Mouse (Mus musculus) macrophage (primary cell): ENCODE measurements at regions not wholly inside any gene's neighbourhood (a gene's known extent, or its start where the extent isn't known, plus 50 kb on each side); places are given as distances from the start of the nearest gene placed in this dataset.
"Not testable (repeated sequence)": the region's sequence is repeated elsewhere in the genome, so short reads cannot be mapped to it uniquely, and the experiment has no call there.

Experiments
- H3K27ac ChIP-seq: fragments of 350-480 bp; formaldehyde crosslinking; 2 replicates; pipeline ENCODE4 v1.9.0; 2021
- H3K36me3 ChIP-seq: fragments of 350-480 bp; formaldehyde crosslinking; 2 replicates; pipeline ENCODE4 v1.9.0; 2021; ENCODE audit errors: inconsistent target
- H3K4me3 ChIP-seq: fragments of 350-480 bp; formaldehyde crosslinking; 2 replicates; pipeline ENCODE4 v1.9.0; 2021; ENCODE audit errors: inconsistent target
- H3K79me2 ChIP-seq: fragments of 350-480 bp; formaldehyde crosslinking; 2 replicates; pipeline ENCODE4 v1.9.0; 2021; ENCODE audit errors: inconsistent target
- WGBS: methylation state at CpG from one replicate; pipeline ENCODE4 v1.1.7; 2026; ENCODE audit warnings: inconsistent platforms; ENCODE audit not compliant: missing documents; 5-methylcytosine and 5-hydroxymethylcytosine counted together

DNA sequence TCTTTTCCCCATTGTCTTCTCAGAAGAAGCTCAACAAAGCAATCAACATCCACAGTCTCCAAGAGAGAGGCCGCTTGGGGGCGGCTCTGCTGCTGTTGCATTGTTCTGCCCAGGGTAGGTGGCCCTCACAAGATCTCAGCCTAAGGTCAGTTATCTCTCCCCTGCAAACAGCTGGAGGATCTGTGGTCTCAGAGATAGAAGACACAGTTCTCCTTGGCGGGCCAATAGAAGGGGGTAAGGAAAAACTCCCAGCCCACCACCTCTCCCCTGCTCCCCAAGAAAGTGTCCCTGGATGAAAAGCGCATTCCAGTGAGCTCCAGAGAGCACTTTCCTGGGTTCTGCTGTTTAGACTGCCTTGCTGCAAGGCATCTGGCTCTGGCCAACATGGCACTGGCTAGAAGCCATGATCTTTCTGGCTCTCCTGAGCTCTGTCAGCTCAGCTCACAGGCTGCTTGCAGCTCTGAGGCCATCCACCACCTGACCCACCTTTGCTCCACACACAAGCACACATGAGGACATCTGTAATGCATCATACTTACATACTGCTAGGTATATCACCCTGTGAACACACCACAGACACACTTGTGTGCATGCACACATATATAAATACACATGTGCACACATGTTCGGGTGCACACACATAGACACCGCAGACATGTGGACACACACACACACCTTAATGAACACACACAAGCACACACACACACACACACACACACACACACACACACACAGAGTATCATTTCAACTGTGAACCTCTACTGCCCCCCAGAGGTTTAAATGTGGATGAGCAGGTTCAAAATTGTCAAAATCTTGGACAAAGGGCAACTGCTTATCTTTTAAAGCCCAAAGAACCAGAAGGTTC is 307.7 kb downstream of the Diras2 start:
- Histone ChIP-seq H3K4me3 (no peak overlapping the region), H3K27ac (no peak overlapping the region), H3K36me3 (no peaks in the 10 kb centered on the region), H3K79me2 (no peaks in the 10 kb centered on the region)
- WGBS, result 90% methylated on average over 6 of the region's 6 CpGs

DNA sequence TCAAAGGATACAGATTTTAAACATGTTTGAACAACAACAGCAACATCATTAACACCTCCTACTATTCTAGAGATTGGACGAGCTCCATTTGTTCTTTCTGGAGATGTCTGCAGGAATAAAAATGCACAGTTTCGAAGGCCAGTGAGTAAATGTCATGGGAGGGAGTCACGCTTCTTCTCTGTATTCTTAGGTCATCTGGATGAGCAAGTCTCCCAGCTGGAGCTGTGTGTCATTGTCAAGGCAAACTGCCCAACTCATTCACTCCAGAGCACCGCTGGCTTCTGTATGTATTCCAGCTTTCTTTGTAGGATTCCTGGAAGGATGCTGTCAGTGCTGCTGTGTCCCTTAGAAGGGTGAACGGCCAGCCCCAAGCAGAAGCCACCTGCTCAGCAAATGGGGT is 297.1 kb downstream of the Diras2 start:
- H3K36me3 ChIP-seq, result no peaks in the 10 kb centered on the region
- H3K27ac ChIP-seq, result no peak overlapping the region
- H3K4me3 ChIP-seq, result no peak overlapping the region
- WGBS, result 93% methylated on average over 4 of the region's 5 CpGs
- H3K79me2 ChIP-seq, result no peaks in the 10 kb centered on the region

DNA sequence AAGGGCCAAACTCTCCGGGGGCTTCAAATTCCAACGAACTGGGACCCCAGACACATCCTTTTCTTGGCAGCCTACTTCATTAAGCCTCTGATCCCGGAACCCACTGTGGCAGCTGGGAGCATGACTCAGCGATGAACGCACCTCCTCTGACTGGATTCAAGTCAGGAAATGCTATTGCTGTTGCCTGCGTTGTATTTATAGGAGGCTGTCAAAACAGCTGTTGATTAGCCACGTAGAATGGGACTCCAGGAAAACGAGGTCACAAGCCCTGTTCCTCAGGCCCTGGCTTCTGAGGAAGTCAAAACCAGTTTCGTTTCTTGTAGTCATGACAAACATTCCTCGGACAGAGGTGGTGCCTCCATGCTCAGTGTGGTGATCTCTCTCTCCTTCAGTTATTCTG is 295.0 kb downstream of the Diras2 start:
- Histone ChIP-seq H3K4me3 (no peak overlapping the region), H3K27ac (peak overlapping the region; percentile 71), H3K36me3 (no peaks in the 10 kb centered on the region), H3K79me2 (no peaks in the 10 kb centered on the region)
- WGBS, result under 1% methylated on average over 10 of the region's 10 CpGs

DNA sequence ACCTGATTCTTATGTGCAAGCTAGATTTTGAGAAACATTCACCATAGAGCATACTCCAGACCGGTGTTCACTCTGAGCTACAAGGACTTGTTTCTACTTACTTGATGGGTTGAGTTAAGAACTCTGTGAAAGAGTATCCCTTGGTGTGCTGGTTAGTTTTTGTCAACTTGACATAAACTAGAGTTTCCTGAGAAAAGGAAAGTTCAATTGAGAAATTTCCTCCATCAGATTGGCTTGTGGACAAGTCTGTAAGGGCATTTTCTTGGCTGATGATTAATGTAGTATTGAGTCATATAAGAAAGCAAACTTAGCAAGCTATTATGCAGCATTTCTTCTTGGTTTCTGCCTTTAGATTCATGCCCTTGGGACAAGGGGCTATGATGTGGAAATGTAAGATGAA is 291.5 kb downstream of the Diras2 start:
- Histone ChIP-seq H3K4me3 (no peak overlapping the region), H3K27ac (no peak overlapping the region), H3K79me2 (no peaks in the 10 kb centered on the region), H3K36me3 (no peaks in the 10 kb centered on the region)
- 89% methylated on average over 1 of the region's 1 CpGs for WGBS

DNA sequence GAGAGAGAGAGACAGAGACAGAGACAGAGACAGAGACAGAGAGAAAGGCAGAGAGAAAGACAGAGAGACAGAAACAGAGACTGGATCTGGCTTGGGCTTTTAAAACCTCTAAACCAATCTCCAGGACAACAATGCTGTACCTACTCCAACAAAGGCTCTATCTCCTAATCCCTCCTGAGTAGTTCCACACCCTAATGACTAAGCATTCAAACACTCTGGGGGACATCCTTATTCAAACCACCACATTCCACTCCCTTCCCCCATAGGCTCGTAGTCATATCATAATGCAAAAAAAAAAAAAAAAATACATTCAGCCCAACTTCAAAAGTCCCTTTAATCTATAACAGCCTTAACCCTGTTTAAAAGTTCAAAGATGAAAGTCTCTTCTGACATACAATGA is 289.3 kb downstream of the Diras2 start:
- no peak overlapping the region for H3K27ac ChIP-seq
- no peak overlapping the region for H3K4me3 ChIP-seq
- H3K79me2 ChIP-seq, result no peaks in the 10 kb centered on the region
- no peaks in the 10 kb centered on the region for H3K36me3 ChIP-seq
- 100% methylated on average over 1 of the region's 1 CpGs for WGBS

DNA sequence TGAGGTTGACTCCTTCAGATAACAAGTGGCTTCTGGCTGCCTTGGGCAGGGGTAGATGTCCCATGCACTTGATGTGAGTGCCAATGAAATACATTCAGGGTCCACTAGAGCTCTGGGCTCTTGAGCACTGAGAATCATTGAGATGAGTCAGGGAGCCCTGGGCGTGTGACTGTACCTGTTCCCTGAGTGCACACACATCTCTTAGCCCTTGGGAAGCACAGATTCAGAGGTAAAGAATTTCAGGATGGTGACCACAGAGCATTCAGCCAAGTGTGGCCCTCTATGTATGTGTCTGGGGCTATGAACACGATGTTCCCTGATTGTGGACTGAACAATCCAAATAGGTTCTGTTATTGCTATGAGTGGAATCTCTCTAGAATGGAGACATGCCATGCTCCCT is 281.6 kb downstream of the Diras2 start:
- WGBS, result 92% methylated on average over 2 of the region's 2 CpGs
- no peak overlapping the region for H3K27ac ChIP-seq
- no peaks in the 10 kb centered on the region for H3K79me2 ChIP-seq
- no peak overlapping the region for H3K4me3 ChIP-seq
- no peaks in the 10 kb centered on the region for H3K36me3 ChIP-seq

DNA sequence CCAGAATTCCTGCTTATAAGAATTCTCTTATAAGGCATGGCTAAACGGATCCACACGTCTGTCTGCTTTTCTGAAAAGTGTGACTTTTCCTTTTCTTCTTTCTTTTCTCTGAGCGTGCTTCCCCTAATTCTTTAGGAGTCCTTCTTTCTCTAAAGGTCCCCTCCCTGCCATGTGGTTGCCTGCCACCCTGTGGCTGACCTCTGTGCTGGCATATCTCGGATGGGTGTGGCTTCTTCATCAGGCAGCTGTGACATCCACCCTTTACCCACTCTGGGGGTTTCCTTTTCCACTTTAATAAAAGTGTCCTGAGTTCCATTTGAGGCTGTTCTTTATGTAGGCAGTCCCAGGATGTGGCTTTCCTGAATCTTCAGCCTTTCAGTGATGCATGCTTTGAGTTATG is 280.7 kb downstream of the Diras2 start:
- Histone ChIP-seq H3K27ac (no peak overlapping the region), H3K79me2 (no peaks in the 10 kb centered on the region), H3K4me3 (no peak overlapping the region), H3K36me3 (no peaks in the 10 kb centered on the region)
- WGBS, result 29% methylated on average over 4 of the region's 4 CpGs

DNA sequence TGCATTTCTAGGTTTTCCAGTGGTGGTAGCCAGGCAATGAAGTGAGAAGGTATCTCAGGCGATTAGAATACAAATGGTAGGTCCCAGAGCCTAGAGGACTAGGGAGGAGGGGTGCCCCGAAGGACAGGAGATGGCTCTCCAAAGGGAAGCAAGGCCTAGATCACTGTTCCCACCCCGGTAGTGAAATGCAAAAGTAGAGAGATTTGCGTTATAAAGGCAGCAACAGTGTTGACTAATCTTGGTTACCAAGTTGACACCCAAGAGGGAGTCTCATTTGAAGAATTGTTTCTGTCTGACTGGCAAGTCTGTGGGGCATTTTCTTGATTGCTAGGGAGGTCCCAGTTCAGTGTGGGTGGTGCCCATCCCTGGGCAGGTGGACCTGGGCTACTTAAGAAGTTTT is 278.8 kb downstream of the Diras2 start:
- no peak overlapping the region for H3K27ac ChIP-seq
- 85% methylated on average over 4 of the region's 4 CpGs for WGBS
- H3K36me3 ChIP-seq, result no peaks in the 10 kb centered on the region
- no peaks in the 10 kb centered on the region for H3K79me2 ChIP-seq
- no peak overlapping the region for H3K4me3 ChIP-seq

DNA sequence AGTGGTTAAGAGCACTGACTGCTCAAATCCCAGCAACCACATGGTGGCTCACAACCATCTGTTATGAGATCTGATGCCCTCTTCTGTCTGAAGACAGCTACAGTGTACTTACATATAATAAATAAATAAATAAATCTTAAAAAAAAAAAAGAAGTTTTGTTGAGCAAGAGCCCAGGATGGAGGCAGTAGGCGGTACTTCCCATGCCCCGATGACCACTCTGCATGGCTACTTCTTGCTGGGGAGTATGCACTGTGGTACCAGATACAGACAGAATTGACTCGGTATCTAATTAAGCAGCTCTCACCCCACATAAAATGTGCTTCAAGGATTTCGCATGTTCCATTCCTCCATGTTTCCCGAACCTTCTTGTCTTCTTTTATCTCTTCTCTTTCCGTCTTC is 278.4 kb downstream of the Diras2 start:
- not testable (repeated sequence) for H3K36me3 ChIP-seq, H3K79me2 ChIP-seq, H3K4me3 ChIP-seq, H3K27ac ChIP-seq
- WGBS, result 28% methylated on average over 6 of the region's 6 CpGs

DNA sequence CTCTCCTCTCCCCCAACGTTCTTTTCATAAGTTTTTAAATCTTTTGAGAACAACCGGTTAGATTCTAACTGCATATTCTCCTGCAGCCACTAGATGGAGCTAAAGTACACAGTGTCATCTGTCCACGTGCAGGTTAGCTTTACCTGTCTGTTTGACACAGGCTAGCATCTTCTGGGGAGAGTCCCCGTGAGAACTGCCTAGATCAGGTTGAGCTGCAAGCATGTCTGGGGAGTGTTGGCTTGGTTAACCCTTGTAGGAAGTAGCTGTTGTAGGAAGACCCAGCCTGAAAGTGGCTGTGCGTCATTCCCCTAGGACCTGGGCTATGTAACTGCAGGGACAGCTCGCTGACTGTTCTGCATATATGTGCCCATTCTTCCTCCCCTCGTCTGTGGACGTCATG is 277.9 kb downstream of the Diras2 start:
- H3K4me3 ChIP-seq, result no peak overlapping the region
- H3K36me3 ChIP-seq, result no peaks in the 10 kb centered on the region
- 29% methylated on average over 8 of the region's 8 CpGs for WGBS
- H3K79me2 ChIP-seq, result no peaks in the 10 kb centered on the region
- H3K27ac ChIP-seq, result no peak overlapping the region

DNA sequence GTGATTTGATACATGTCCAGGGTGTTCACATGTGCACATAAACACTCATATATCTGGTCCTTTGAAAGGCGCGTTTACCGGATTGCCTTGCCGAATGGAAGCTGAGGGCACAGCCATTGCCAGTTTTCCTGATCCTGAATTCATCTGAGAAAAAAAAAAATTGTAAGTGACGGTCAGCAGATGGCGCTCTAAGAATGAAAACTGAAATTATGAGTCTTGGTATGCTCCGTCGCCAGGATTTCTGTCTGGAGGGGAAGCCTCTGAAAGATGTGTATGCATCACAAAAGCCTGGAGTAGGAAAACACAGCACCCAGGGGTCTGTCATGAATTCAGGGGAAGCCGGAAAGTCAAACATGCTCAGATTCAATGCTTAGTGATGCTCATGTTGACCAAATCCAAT is 276.9 kb downstream of the Diras2 start:
- H3K36me3 ChIP-seq, result no peaks in the 10 kb centered on the region
- no peaks in the 10 kb centered on the region for H3K79me2 ChIP-seq
- H3K27ac ChIP-seq, result no peak overlapping the region
- no peak overlapping the region for H3K4me3 ChIP-seq
- WGBS, result 15% methylated on average over 9 of the region's 9 CpGs

DNA sequence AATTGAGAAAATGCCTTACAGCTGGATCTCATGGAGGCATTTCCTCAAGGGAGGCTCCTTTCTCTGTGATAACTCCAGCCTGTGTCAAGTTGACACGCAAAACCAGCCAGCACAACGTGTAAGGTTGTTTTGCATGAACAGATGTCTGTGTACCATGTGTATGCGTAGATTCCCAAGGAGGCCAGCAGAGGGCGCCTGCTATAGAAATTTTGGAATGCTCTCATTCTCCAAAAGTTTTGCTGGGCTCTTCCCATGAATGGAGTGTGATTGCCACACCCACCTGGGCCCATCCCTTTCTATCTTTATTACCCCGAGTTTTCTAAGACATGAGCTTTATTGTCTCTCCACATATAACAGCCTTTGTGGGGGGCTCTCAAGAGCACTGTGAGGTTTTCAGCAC is 275.4 kb downstream of the Diras2 start:
- Histone ChIP-seq H3K27ac (no peak overlapping the region), H3K4me3 (no peak overlapping the region), H3K36me3 (no peaks in the 10 kb centered on the region), H3K79me2 (no peaks in the 10 kb centered on the region)
- WGBS, result 80% methylated on average over 4 of the region's 5 CpGs

DNA sequence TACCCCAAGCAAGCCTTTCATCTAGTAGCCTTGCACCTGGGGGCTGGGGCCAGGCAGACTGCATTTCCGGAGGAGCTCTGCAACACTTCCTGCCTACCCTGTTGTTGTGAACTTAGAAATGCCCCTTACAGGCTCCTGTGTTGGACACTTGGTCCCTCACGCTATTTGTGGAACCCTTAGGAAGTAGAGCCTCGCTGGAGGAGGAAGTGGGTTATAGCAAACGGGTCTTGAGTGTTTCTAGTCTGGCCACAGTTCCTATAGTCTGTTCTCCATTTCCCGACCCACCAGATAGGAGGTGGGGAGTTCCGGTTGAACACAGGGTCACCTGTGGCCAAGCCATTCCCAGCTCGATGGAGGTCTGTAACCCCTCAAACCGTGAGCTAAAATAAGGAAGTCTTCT is 272.7 kb downstream of the Diras2 start:
- no peak overlapping the region for H3K27ac ChIP-seq
- WGBS, result 8% methylated on average over 8 of the region's 8 CpGs
- H3K36me3 ChIP-seq, result no peaks in the 10 kb centered on the region
- H3K79me2 ChIP-seq, result no peaks in the 10 kb centered on the region
- no peak overlapping the region for H3K4me3 ChIP-seq

DNA sequence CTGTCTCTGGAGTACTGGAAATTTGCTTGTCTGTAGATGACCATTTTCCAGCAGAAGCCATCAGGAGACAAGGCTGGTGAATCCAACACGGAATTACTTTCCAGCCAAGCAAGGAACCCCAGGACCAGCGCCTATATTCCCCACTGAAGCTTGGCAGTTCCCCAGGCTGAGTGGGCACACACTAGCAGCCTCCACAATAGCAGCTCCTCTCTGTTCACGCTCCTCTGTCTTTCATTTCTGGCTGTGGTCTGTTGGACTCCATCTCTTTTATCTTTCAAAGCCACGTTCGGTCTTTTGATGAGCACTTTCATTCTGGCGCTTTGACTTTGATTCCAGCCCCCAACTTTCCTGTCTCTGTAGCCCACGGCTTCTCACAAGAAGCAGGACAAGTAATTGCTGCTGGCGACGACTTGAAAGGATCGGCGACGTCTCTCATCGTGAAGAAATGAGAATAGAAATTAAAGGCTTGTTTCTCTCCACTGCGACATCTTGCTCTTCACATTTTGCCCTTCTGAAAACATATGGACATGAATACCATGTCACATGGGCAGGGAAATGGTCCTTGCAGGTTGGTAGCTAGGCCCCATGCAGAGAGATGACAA is 268.0 kb downstream of the Diras2 start:
- H3K27ac ChIP-seq, result no peak overlapping the region
- H3K4me3 ChIP-seq, result no peak overlapping the region
- no peaks in the 10 kb centered on the region for H3K36me3 ChIP-seq
- 95% methylated on average over 14 of the region's 14 CpGs for WGBS
- no peaks in the 10 kb centered on the region for H3K79me2 ChIP-seq

DNA sequence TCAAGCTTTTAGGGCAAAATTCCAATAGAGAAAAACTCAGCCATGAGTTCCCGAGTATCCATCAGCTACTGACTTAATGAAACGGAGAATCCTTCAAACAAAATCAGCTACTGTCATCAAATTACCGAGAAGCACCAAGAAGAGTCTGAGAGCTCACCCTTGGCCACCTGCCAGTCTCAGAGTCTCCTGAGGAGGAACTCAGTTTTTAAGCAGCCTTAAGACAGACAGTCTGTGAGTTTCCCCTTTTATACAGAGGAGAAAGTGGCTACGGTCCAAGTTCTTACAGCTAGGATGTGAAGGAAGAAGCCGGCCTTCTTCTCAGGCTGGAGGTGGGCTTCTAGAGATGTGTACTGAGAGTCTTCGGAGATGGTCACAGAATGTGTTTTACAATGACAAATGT is 262.8 kb downstream of the Diras2 start:
- Histone ChIP-seq H3K4me3 (no peak overlapping the region), H3K79me2 (no peaks in the 10 kb centered on the region), H3K27ac (no peak overlapping the region), H3K36me3 (no peaks in the 10 kb centered on the region)
- 9% methylated on average over 6 of the region's 6 CpGs for WGBS
